Mouse (Mus musculus) limb, embryonic 10.5 days (tissue): ENCODE measurements at regions not wholly inside any gene's neighbourhood (a gene's known extent, or its start where the extent isn't known, plus 50 kb on each side); places are given as distances from the start of the nearest gene placed in this dataset.

ENCODE experiments used
- DNase-seq: peaks from one replicate; pipeline ENCODE4 v3.0.0-alpha.2; 2017; ENCODE audit warnings: low spot score
- H3K27ac ChIP-seq: fragments of 300-500 bp; sonication (generic); 2 replicates; pipeline ENCODE4 v1.5.1; 2016; ENCODE audit warnings: mild to moderate bottlenecking
- H3K27me3 ChIP-seq: fragments of 300-500 bp; sonication (generic); 2 replicates; pipeline ENCODE4 v1.6.1; 2016; ENCODE audit warnings: low read depth, mild to moderate bottlenecking; ENCODE audit not compliant: poor library complexity, severe bottlenecking
- H3K36me3 ChIP-seq: fragments of 300-500 bp; sonication (generic); 2 replicates; pipeline ENCODE4 v1.6.1; 2016; ENCODE audit warnings: mild to moderate bottlenecking, moderate library complexity
- H3K4me1 ChIP-seq: fragments of 300-500 bp; sonication (generic); 2 replicates; pipeline ENCODE4 v1.6.1; 2016
- H3K4me3 ChIP-seq: fragments of 300-500 bp; sonication (generic); 2 replicates; pipeline ENCODE4 v1.5.1; 2016; ENCODE audit warnings: mild to moderate bottlenecking, moderate library complexity
- H3K9me3 ChIP-seq: fragments of 300-500 bp; sonication (generic); replicated peaks from 2 replicates; pipeline ENCODE4 v1.6.1; 2016; ENCODE audit warnings: mild to moderate bottlenecking
- WGBS: fragments of 180-500 bp; shearing (Covaris S2); methylation state at CpG from one replicate; pipeline ENCODE4 v1.1.7; 2016; 5-methylcytosine and 5-hydroxymethylcytosine counted together

GRCm38 (mm10) chr1:62872771-62873170 is 169.7 kb downstream of the Nrp2 start:
- H3K36me3 ChIP-seq: no peaks in the 10 kb centered on the region
- 92% methylated on average over 5 of the region's 5 CpGs for WGBS
- DNase-seq: no peak
- no peaks in the 10 kb centered on the region for H3K27me3 ChIP-seq
- no peak overlapping the region for H3K27ac ChIP-seq
- H3K9me3 ChIP-seq: no peaks in the 10 kb centered on the region
- no peak overlapping the region for H3K4me3 ChIP-seq
- H3K4me1 ChIP-seq: no peaks in the 10 kb centered on the region

- Histone ChIP-seq H3K4me1 (no peaks in the 10 kb centered on the region), H3K4me3 (no peak overlapping the region), H3K27ac (no peak overlapping the region), H3K9me3 (no peaks in the 10 kb centered on the region), H3K27me3 (no peaks in the 10 kb centered on the region), H3K36me3 (no peaks in the 10 kb centered on the region)
- 82% methylated on average over 9 of the region's 9 CpGs for WGBS
- no peak for DNase-seq
Measured at GRCm38 (mm10) chr1:62875631-62876030, 172.5 kb downstream of the Nrp2 start.

GRCm38 (mm10) chr1:62876685-62877084 is 173.6 kb downstream of the Nrp2 start:
- H3K9me3 ChIP-seq: no peaks in the 10 kb centered on the region
- H3K4me3 ChIP-seq: no peak overlapping the region
- no peak for DNase-seq
- H3K27me3 ChIP-seq: no peaks in the 10 kb centered on the region
- no peak overlapping the region for H3K27ac ChIP-seq
- H3K36me3 ChIP-seq: no peaks in the 10 kb centered on the region
- no peaks in the 10 kb centered on the region for H3K4me1 ChIP-seq
- 62% methylated on average over 3 of the region's 3 CpGs for WGBS

- Histone ChIP-seq H3K27ac (no peak overlapping the region), H3K27me3 (no peaks in the 10 kb centered on the region), H3K9me3 (no peaks in the 10 kb centered on the region), H3K36me3 (no peaks in the 10 kb centered on the region), H3K4me1 (peaks cover 13% of the 10 kb centered on the region), H3K4me3 (no peak overlapping the region)
- peak; percentile 18 for DNase-seq
- WGBS: 80% methylated on average over 4 of the region's 4 CpGs
Measured at GRCm38 (mm10) chr1:62880882-62881291, 177.8 kb downstream of the Nrp2 start.

- Histone ChIP-seq H3K4me1 (peaks cover 19% of the 10 kb centered on the region), H3K27ac (no peak overlapping the region), H3K36me3 (no peaks in the 10 kb centered on the region), H3K4me3 (no peak overlapping the region), H3K9me3 (no peaks in the 10 kb centered on the region), H3K27me3 (no peaks in the 10 kb centered on the region)
- WGBS: 89% methylated on average over 6 of the region's 6 CpGs
- no peak for DNase-seq
Measured at GRCm38 (mm10) chr1:62881477-62881876, 178.4 kb downstream of the Nrp2 start.

GRCm38 (mm10) chr1:62882028-62882427 is 178.9 kb downstream of the Nrp2 start:
- H3K27ac ChIP-seq: no peak overlapping the region
- no peaks in the 10 kb centered on the region for H3K36me3 ChIP-seq

GRCm38 (mm10) chr1:62884876-62885480 is 181.9 kb downstream of the Nrp2 start:
- no peaks in the 10 kb centered on the region for H3K9me3 ChIP-seq
- peaks cover 44% of the 10 kb centered on the region for H3K4me1 ChIP-seq
- H3K36me3 ChIP-seq: no peaks in the 10 kb centered on the region
- no peak overlapping the region for H3K4me3 ChIP-seq
- H3K27ac ChIP-seq: peak overlapping the region; percentile 17
- peak; percentile 29 for DNase-seq
- no peaks in the 10 kb centered on the region for H3K27me3 ChIP-seq
- WGBS: 74% methylated on average over 20 of the region's 20 CpGs

More at GRCm38 (mm10) chr1:62882028-62882427, 178.9 kb downstream of the Nrp2 start:
- Histone ChIP-seq H3K4me1 (peaks cover 24% of the 10 kb centered on the region), H3K9me3 (no peaks in the 10 kb centered on the region), H3K4me3 (no peak overlapping the region), H3K27me3 (no peaks in the 10 kb centered on the region)
- DNase-seq: no peak
- 92% methylated on average over 5 of the region's 5 CpGs for WGBS

GRCm38 (mm10) chr1:62887585-62888483 is 184.7 kb downstream of the Nrp2 start:
- 23% methylated on average over 9 of the region's 9 CpGs for WGBS
- peak overlapping the region; percentile 77 for H3K27ac ChIP-seq
- H3K36me3 ChIP-seq: no peaks in the 10 kb centered on the region
- H3K27me3 ChIP-seq: no peaks in the 10 kb centered on the region
- peak overlapping the region; percentile 21; the same call in 1 of the 2 replicates for H3K4me3 ChIP-seq
- H3K4me1 ChIP-seq: peaks cover 44% of the 10 kb centered on the region
- peak; percentile 55 for DNase-seq
- no peaks in the 10 kb centered on the region for H3K9me3 ChIP-seq

GRCm38 (mm10) chr1:62901375-62901774 is 198.3 kb downstream of the Nrp2 start:
- DNase-seq: peak; percentile 29
- no peaks in the 10 kb centered on the region for H3K9me3 ChIP-seq
- H3K27ac ChIP-seq: no peak overlapping the region
- no peaks in the 10 kb centered on the region for H3K36me3 ChIP-seq
- H3K27me3 ChIP-seq: no peaks in the 10 kb centered on the region
- H3K4me3 ChIP-seq: no peak overlapping the region
- peaks cover 26% of the 10 kb centered on the region for H3K4me1 ChIP-seq
- 64% methylated on average over 6 of the region's 6 CpGs for WGBS

GRCm38 (mm10) chr1:62901871-62902270 is 198.8 kb downstream of the Nrp2 start:
- no peak overlapping the region for H3K4me3 ChIP-seq
- WGBS: 88% methylated on average over 5 of the region's 5 CpGs
- peak; percentile 21 for DNase-seq
- no peaks in the 10 kb centered on the region for H3K9me3 ChIP-seq
- H3K4me1 ChIP-seq: peaks cover 26% of the 10 kb centered on the region
- no peaks in the 10 kb centered on the region for H3K36me3 ChIP-seq
- no peak overlapping the region for H3K27ac ChIP-seq
- H3K27me3 ChIP-seq: no peaks in the 10 kb centered on the region

- no peaks in the 10 kb centered on the region for H3K27me3 ChIP-seq
- no peaks in the 10 kb centered on the region for H3K36me3 ChIP-seq
- peaks cover 35% of the 10 kb centered on the region for H3K4me1 ChIP-seq
- WGBS: 84% methylated on average over 6 of the region's 6 CpGs
- H3K27ac ChIP-seq: no peak overlapping the region
- H3K4me3 ChIP-seq: no peak overlapping the region
- no peaks in the 10 kb centered on the region for H3K9me3 ChIP-seq
- peak; percentile 26 for DNase-seq
Measured at GRCm38 (mm10) chr1:62902931-62903453, 199.9 kb downstream of the Nrp2 start.

GRCm38 (mm10) chr1:62905739-62906138 is 202.7 kb downstream of the Nrp2 start:
- peaks cover 63% of the 10 kb centered on the region for H3K4me1 ChIP-seq
- peak; percentile 32 for DNase-seq
- no peak overlapping the region for H3K4me3 ChIP-seq
- no peak overlapping the region for H3K27ac ChIP-seq
- no peaks in the 10 kb centered on the region for H3K9me3 ChIP-seq
- H3K27me3 ChIP-seq: no peaks in the 10 kb centered on the region
- WGBS: 58% methylated on average over 9 of the region's 9 CpGs
- no peaks in the 10 kb centered on the region for H3K36me3 ChIP-seq

- Histone ChIP-seq H3K4me3 (no peak overlapping the region), H3K36me3 (no peaks in the 10 kb centered on the region), H3K27ac (no peak overlapping the region), H3K9me3 (no peaks in the 10 kb centered on the region), H3K27me3 (no peaks in the 10 kb centered on the region), H3K4me1 (peaks cover 54% of the 10 kb centered on the region)
- no peak for DNase-seq
- WGBS: 85% methylated on average over 10 of the region's 10 CpGs
Measured at GRCm38 (mm10) chr1:62907243-62907642, 204.2 kb downstream of the Nrp2 start.
